Mouse (Mus musculus): Measurements from ENCODE around the gene Rgs7bp.
A peak's percentile ranks its signal among the peaks of the same experiment; 100 is the strongest.

Gene Rgs7bp

GRCm38 (mm10) chr13:105008891-105009290 lies 45.8 kb downstream of the Rgs7bp start:
- DNase-seq (ENCODE audit: low spot score in 2 of 2) = no peak

- DNase-seq (ENCODE audit: low spot score in 2 of 2) = no peak
Observed at GRCm38 (mm10) chr13:105002831-105003157, 51.9 kb downstream of the Rgs7bp start.

- DNase-seq (ENCODE audit: low spot score in 2 of 2) = no peak
Observed at GRCm38 (mm10) chr13:105002132-105002830, 52.4 kb downstream of the Rgs7bp start.

- no peak for DNase-seq (ENCODE audit: low spot score in 2 of 2)
Observed at GRCm38 (mm10) chr13:105001714-105002113, 53.0 kb downstream of the Rgs7bp start.

GRCm38 (mm10) chr13:104988811-104989258 lies 65.9 kb downstream of the Rgs7bp start:
- DNase-seq (ENCODE audit: low spot score in 2 of 2) = no peak

GRCm38 (mm10) chr13:104988009-104988540 lies 66.7 kb downstream of the Rgs7bp start:
- DNase-seq (ENCODE audit: low spot score in 2 of 2) = no peak

GRCm38 (mm10) chr13:104985691-104986090 lies 69.0 kb downstream of the Rgs7bp start:
- no peak for DNase-seq (ENCODE audit: low spot score in 2 of 2)

- DNase-seq (ENCODE audit: low spot score in 2 of 2) = no peak
Observed at GRCm38 (mm10) chr13:104983989-104984388, 70.7 kb downstream of the Rgs7bp start.

- peak; percentile 57 to 71 for DNase-seq (ENCODE audit: low spot score in 2 of 2)
Observed at GRCm38 (mm10) chr13:104982781-104983353, 71.9 kb downstream of the Rgs7bp start.

GRCm38 (mm10) chr13:104978176-104978575 lies 76.6 kb downstream of the Rgs7bp start:
- no peak for DNase-seq (ENCODE audit: low spot score in 2 of 2)

- no peak for DNase-seq (ENCODE audit: low spot score in 2 of 2)
Observed at GRCm38 (mm10) chr13:104967486-104967885, 87.2 kb downstream of the Rgs7bp start.

- DNase-seq (ENCODE audit: low spot score in 2 of 2) = no peak
Observed at GRCm38 (mm10) chr13:104963716-104964115, 91.0 kb downstream of the Rgs7bp start.

- peak; percentile 64 to 81 for DNase-seq (ENCODE audit: low spot score in 2 of 2)
Observed at GRCm38 (mm10) chr13:104962716-104963411, 91.9 kb downstream of the Rgs7bp start.

GRCm38 (mm10) chr13:104962166-104962565 lies 92.6 kb downstream of the Rgs7bp start:
- DNase-seq (ENCODE audit: low spot score in 2 of 2) = no peak

- DNase-seq (ENCODE audit: low spot score in 2 of 2) = peak in 1 of 2 experiments; percentile 36
Observed at GRCm38 (mm10) chr13:104960951-104961715, 93.6 kb downstream of the Rgs7bp start.

GRCm38 (mm10) chr13:104960206-104960928 lies 94.4 kb downstream of the Rgs7bp start:
- no peak for DNase-seq (ENCODE audit: low spot score in 2 of 2)

- DNase-seq (ENCODE audit: low spot score in 2 of 2) = no peak
Observed at GRCm38 (mm10) chr13:104959733-104960132, 95.0 kb downstream of the Rgs7bp start.

GRCm38 (mm10) chr13:104947958-104948357 lies 106.8 kb downstream of the Rgs7bp start:
- peak; percentile 74 to 77 for DNase-seq (ENCODE audit: low spot score in 2 of 2)

- DNase-seq (ENCODE audit: low spot score in 2 of 2) = no peak
Observed at GRCm38 (mm10) chr13:104940483-104940882, 114.2 kb downstream of the Rgs7bp start.

- DNase-seq (ENCODE audit: low spot score in 2 of 2) = no peak
Observed at GRCm38 (mm10) chr13:104939856-104940255, 114.9 kb downstream of the Rgs7bp start.

- no peak for DNase-seq (ENCODE audit: low spot score in 2 of 2)
Observed at GRCm38 (mm10) chr13:104938966-104939593, 115.7 kb downstream of the Rgs7bp start.
